Mouse (Mus musculus): ENCODE data around the gene Astn2. TPM values are rescaled to one million over a fixed set of nuclear protein-coding genes. Genes with fewer than 3 reads are reported as not detected.

The Astn2 gene
- total and polyA plus RNA-seq, 3 experiments: 0.50 to 0.90 (median 0.78) TPM

DNA sequence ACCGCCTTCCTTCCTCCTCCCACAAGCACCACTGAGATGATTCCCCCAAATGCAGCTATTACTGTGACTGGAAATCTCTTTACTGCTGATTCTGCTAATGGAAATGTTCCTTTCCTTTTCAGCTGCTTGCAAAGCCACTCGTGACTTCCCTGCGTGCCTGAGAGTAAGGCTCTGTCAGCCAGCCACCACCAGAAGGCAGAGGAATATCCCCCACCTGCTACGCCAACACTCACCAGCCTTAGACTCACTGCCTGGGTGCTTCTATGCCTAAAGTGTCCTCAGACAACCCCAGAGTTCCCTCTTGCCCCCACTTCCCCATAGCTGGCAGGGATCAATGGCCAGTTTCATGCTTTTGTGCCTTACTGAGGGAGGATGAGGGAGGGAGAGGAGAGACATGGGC lies 11.1 kb downstream of the Astn2 start:
- H3K4me3 ChIP-seq: no peak overlapping the region
- no peaks in the 10 kb centered on the region for H3K36me3 ChIP-seq (ENCODE audit: control insufficient read depth, insufficient read depth, low read length)
- H3K27ac ChIP-seq: no peak overlapping the region
- no peak overlapping the region for H3K9ac ChIP-seq (ENCODE audit: low read depth, low read length)
- DNase-seq: no peak
- no peaks in the 10 kb centered on the region for H3K4me1 ChIP-seq (ENCODE audit: control insufficient read depth, insufficient read depth, low read length)
- H3K79me2 ChIP-seq (replicated peaks; ENCODE audit: control insufficient read depth, insufficient read depth, low read length): no peaks in the 10 kb centered on the region
- WGBS: 80% methylated on average over 4 of the region's 4 CpGs
- intact Hi-C loops (cut with DNase I): no loop called here
- TF ChIP-seq CTCF (IDR thresholded peaks at IDR 0.05) (no peak), EP300 (IDR thresholded peaks at IDR 0.05; ENCODE audit: insufficient read depth, low read depth, low read length) (no peak), POLR2A (IDR thresholded peaks at IDR 0.05; ENCODE audit: insufficient read depth, low read depth, low read length) (no peak)
- no peaks in the 10 kb centered on the region for H3K27me3 ChIP-seq (ENCODE audit: control insufficient read depth, insufficient read depth, low read length)

DNA sequence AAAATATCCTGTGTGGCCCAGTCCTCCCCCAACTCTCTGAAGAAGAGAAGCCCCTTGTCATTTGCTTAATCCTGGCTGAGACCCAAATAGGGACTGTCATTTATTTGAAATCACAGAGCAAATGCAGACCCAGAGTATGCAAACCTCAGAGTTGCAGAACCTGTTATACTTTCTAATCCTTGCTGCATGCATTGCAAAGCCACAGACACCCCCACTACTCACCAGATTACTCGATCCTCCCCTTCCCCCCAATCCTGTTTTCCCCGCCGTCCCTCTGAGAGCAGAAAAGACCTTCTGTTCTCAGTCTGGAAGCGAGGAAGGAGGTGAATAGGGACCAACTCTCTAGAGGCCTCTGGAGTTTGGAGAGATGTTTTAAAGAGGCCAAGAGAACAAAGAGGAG lies 13.9 kb downstream of the Astn2 start:
- H3K27ac ChIP-seq: no peak overlapping the region
- H3K4me1 ChIP-seq (ENCODE audit: control insufficient read depth, insufficient read depth, low read length): no peaks in the 10 kb centered on the region
- DNase-seq: no peak
- H3K27me3 ChIP-seq (ENCODE audit: control insufficient read depth, insufficient read depth, low read length): no peaks in the 10 kb centered on the region
- no peak overlapping the region for H3K4me3 ChIP-seq
- H3K9ac ChIP-seq (ENCODE audit: low read depth, low read length): no peak overlapping the region
- no peaks in the 10 kb centered on the region for H3K79me2 ChIP-seq (replicated peaks; ENCODE audit: control insufficient read depth, insufficient read depth, low read length)
- WGBS: 38% methylated on average over 4 of the region's 4 CpGs
- TF ChIP-seq POLR2A (IDR thresholded peaks at IDR 0.05; ENCODE audit: insufficient read depth, low read depth, low read length) (no peak), CTCF (IDR thresholded peaks at IDR 0.05) (no peak), EP300 (IDR thresholded peaks at IDR 0.05; ENCODE audit: insufficient read depth, low read depth, low read length) (no peak)
- intact Hi-C loops (cut with DNase I): no loop called here
- no peaks in the 10 kb centered on the region for H3K36me3 ChIP-seq (ENCODE audit: control insufficient read depth, insufficient read depth, low read length)

DNA sequence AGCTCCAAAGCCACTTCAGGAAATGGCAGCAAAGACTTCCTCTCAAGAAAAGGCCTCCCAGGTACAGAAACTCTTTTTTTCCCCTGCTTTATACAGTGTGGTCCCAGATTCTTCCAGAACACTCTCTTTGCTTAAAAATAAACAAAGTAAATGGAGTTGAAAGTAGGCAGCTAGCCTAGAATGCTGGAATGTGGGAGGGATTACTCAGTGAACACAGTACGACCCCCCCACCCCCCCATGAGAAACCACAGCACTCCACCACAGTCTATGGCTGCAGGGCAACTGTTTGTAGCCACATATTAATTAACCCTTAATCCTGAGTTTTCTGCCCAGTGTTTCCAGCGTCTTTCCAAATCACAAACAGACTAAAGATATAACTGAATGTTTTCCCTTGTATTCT lies 25.8 kb downstream of the Astn2 start:
- DNase-seq: no peak
- intact Hi-C loops (cut with DNase I): no loop called here
- Histone ChIP-seq H3K79me2 (replicated peaks; ENCODE audit: control insufficient read depth, insufficient read depth, low read length) (no peaks in the 10 kb centered on the region), H3K4me1 (ENCODE audit: control insufficient read depth, insufficient read depth, low read length) (no peaks in the 10 kb centered on the region), H3K4me3 (no peak overlapping the region), H3K27me3 (ENCODE audit: control insufficient read depth, insufficient read depth, low read length) (no peaks in the 10 kb centered on the region), H3K36me3 (ENCODE audit: control insufficient read depth, insufficient read depth, low read length) (no peaks in the 10 kb centered on the region), H3K27ac (no peak overlapping the region), H3K9ac (ENCODE audit: low read depth, low read length) (no peak overlapping the region)
- WGBS: 28% methylated on average over 2 of the region's 2 CpGs
- no peak for TF ChIP-seq EP300 (IDR thresholded peaks at IDR 0.05; ENCODE audit: insufficient read depth, low read depth, low read length)
- TF ChIP-seq POLR2A (IDR thresholded peaks at IDR 0.05; ENCODE audit: insufficient read depth, low read depth, low read length): no peak
- TF ChIP-seq CTCF (IDR thresholded peaks at IDR 0.05): no peak

DNA sequence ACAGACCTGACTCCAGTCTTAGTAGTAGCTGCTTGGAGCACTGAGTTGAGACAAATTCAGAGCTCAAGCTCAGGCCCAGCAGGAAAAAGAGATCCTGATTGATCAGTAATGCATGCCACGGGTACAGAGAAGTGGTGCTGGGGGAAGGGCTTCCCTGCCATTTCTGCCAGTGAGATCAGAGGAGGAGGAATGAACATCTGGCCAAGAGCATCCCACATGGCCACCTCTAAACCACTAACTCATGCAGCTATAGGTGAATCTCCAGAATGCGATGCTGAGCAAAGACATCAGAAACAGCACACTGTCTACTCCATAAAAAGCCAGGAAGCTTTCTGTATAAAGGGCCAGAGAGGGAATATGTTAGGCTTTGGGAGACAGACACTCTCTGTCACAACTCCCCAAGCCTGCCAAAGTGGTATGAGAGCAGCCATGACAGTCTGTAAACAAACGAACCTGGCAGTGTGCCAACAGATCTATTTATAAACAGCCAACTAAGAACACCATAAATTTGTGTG lies 33.8 kb downstream of the Astn2 start:
- TF ChIP-seq POLR2A (IDR thresholded peaks at IDR 0.05; ENCODE audit: insufficient read depth, low read depth, low read length) (no peak), CTCF (IDR thresholded peaks at IDR 0.05) (no peak), EP300 (IDR thresholded peaks at IDR 0.05; ENCODE audit: insufficient read depth, low read depth, low read length) (no peak)
- intact Hi-C loops (cut with DNase I): no loop called here
- no peak overlapping the region for H3K4me3 ChIP-seq
- no peaks in the 10 kb centered on the region for H3K36me3 ChIP-seq (ENCODE audit: control insufficient read depth, insufficient read depth, low read length)
- WGBS: 51% methylated on average over 3 of the region's 3 CpGs
- no peak overlapping the region for H3K27ac ChIP-seq
- peak in 1 of 2 experiments; percentile 4 for DNase-seq
- H3K27me3 ChIP-seq (ENCODE audit: control insufficient read depth, insufficient read depth, low read length): no peaks in the 10 kb centered on the region
- H3K9ac ChIP-seq (ENCODE audit: low read depth, low read length): no peak overlapping the region
- H3K79me2 ChIP-seq (replicated peaks; ENCODE audit: control insufficient read depth, insufficient read depth, low read length): no peaks in the 10 kb centered on the region
- H3K4me1 ChIP-seq (ENCODE audit: control insufficient read depth, insufficient read depth, low read length): no peaks in the 10 kb centered on the region

DNA sequence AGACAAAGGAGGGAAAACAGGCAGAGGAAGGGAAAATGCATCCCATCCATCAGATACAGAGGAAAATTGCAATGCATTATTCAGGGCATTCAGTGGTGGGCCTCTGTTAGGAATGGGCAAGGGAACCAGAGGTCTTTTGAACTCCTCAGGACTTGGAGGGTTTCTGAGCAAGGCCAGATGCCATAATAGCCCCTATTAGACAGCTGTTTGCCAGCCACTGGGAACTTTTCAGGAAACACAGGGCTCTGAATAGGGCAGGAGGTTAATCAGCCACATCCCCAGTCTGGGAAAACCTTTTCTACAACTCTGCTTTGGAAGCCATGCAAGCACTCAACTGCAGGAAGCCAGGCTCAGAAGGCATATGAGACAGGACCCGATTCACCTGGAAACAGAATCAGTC lies 38.9 kb downstream of the Astn2 start:
- Histone ChIP-seq H3K27ac (no peak overlapping the region), H3K4me3 (no peak overlapping the region), H3K36me3 (ENCODE audit: control insufficient read depth, insufficient read depth, low read length) (no peaks in the 10 kb centered on the region), H3K9ac (ENCODE audit: low read depth, low read length) (no peak overlapping the region), H3K79me2 (replicated peaks; ENCODE audit: control insufficient read depth, insufficient read depth, low read length) (no peaks in the 10 kb centered on the region), H3K4me1 (ENCODE audit: control insufficient read depth, insufficient read depth, low read length) (no peaks in the 10 kb centered on the region), H3K27me3 (ENCODE audit: control insufficient read depth, insufficient read depth, low read length) (no peaks in the 10 kb centered on the region)
- TF ChIP-seq EP300 (IDR thresholded peaks at IDR 0.05; ENCODE audit: insufficient read depth, low read depth, low read length) (no peak), CTCF (IDR thresholded peaks at IDR 0.05) (no peak), POLR2A (IDR thresholded peaks at IDR 0.05; ENCODE audit: insufficient read depth, low read depth, low read length) (no peak)
- no peak for DNase-seq
- intact Hi-C loops (cut with DNase I): no loop called here
- 59% methylated on average over 1 of the region's 1 CpGs for WGBS

DNA sequence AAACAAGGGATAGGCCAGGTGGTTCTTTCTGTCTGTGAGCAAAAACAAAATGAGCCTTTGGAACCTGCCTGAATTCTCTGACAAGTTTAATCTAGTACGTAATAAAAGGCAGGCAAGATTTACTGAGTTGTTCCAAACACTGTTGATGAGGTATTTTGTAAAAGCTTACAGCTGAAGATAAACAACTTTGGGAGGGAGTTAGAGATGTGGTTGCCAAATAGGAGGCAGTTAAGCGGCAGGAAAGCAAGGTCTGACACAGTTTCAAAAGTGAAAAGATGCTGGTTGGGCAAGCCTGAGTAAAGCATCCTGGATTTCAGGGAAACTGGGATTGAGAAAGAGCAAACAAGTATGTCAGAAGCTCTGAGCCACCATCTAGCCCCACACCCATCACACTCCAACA lies 59.8 kb downstream of the Astn2 start:
- H3K4me1 ChIP-seq (ENCODE audit: control insufficient read depth, insufficient read depth, low read length): no peaks in the 10 kb centered on the region
- no peak for TF ChIP-seq POLR2A (IDR thresholded peaks at IDR 0.05; ENCODE audit: insufficient read depth, low read depth, low read length)
- TF ChIP-seq EP300 (IDR thresholded peaks at IDR 0.05; ENCODE audit: insufficient read depth, low read depth, low read length): no peak
- no peak for TF ChIP-seq CTCF (IDR thresholded peaks at IDR 0.05)
- H3K27ac ChIP-seq: no peak overlapping the region
- intact Hi-C loops (cut with DNase I): no loop called here
- no peak overlapping the region for H3K9ac ChIP-seq (ENCODE audit: low read depth, low read length)
- no peak overlapping the region for H3K4me3 ChIP-seq
- H3K79me2 ChIP-seq (replicated peaks; ENCODE audit: control insufficient read depth, insufficient read depth, low read length): no peaks in the 10 kb centered on the region
- no peaks in the 10 kb centered on the region for H3K36me3 ChIP-seq (ENCODE audit: control insufficient read depth, insufficient read depth, low read length)
- no peak for DNase-seq
- 67% methylated on average over 2 of the region's 2 CpGs for WGBS
- H3K27me3 ChIP-seq (ENCODE audit: control insufficient read depth, insufficient read depth, low read length): no peaks in the 10 kb centered on the region

Measured in heart, adult 2 months (tissue).